Mouse (Mus musculus): ENCODE measurements around the gene Kdelc2. TPM values are rescaled to one million over a fixed set of nuclear protein-coding genes. Genes with fewer than 3 reads are reported as not detected.

Kdelc2 gene
- polyA plus RNA-seq, 1 experiment from 2014 or later: 8.7 TPM

- no peak overlapping the region for H3K4me2 ChIP-seq (replicated peaks)
- 80% methylated on average over 3 of the region's 3 CpGs for WGBS
- ATAC-seq (ENCODE audit: low FRiP score, low read depth): no peak
- no peaks in the 10 kb centered on the region for H3K27me3 ChIP-seq (replicated peaks)
- H3K9ac ChIP-seq: no peak overlapping the region
- no peak overlapping the region for H3K4me3 ChIP-seq
- H3K36me3 ChIP-seq: no peaks in the 10 kb centered on the region
- H3K9me3 ChIP-seq: no peaks in the 10 kb centered on the region
- H3K4me1 ChIP-seq: peaks cover 9% of the 10 kb centered on the region
- no peak overlapping the region for H3K27ac ChIP-seq
These were observed 25.6 kb downstream of the Kdelc2 start for GRCm38 (mm10) chr9:53409427-53409826.

DNA sequence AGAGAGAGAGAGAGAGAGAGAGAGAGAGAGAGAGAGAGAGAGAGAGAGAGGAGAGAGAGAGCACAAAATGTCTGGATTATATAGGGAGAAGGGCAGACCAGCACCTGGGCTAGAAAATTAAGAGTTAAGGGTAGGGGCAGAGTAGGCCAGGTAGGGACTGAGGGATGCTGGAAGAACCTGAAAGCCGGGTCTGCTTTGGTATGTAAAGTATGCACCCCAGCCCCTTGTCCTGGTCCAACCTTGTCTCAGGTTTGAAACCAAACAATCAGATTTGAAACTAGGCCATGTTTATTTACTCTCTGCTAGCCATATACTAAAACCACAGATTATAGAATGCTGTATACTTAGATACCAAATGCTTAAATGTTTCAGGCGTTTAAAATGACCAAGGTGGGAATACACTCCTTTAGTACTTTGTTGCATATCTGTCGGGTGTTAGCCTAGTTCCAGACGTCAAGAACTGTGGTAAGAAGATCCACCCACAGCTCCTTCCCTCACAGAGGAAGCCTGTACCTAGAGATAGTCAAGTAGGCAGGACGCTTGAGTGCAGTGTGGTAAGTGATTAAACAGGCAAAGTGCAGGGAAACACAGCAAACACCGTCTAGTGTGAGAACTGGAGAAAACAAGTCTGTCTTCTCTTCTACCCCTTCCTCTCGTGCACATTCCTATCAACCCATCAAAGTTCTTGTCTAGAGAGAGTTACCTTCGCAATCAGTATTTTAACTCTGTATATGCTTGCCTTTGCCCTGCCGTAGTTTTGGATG, 38.5 kb downstream of the Kdelc2 start:
- Histone ChIP-seq H3K4me1 (no peaks in the 10 kb centered on the region), H3K4me2 (replicated peaks) (no peak overlapping the region), H3K36me3 (no peaks in the 10 kb centered on the region), H3K9me3 (no peaks in the 10 kb centered on the region), H3K9ac (no peak overlapping the region), H3K27ac (no peak overlapping the region), H3K27me3 (replicated peaks) (no peaks in the 10 kb centered on the region), H3K4me3 (no peak overlapping the region)
- no peak for ATAC-seq (ENCODE audit: low FRiP score, low read depth)
- 77% methylated on average over 9 of the region's 9 CpGs for WGBS

GRCm38 (mm10) chr9:53426726-53427125, 42.9 kb downstream of the Kdelc2 start:
- 91% methylated on average over 3 of the region's 3 CpGs for WGBS
- H3K4me1 ChIP-seq: no peaks in the 10 kb centered on the region
- no peak overlapping the region for H3K4me3 ChIP-seq
- ATAC-seq (ENCODE audit: low FRiP score, low read depth): no peak
- no peak overlapping the region for H3K9ac ChIP-seq
- no peak overlapping the region for H3K4me2 ChIP-seq (replicated peaks)
- H3K27ac ChIP-seq: no peak overlapping the region
- no peaks in the 10 kb centered on the region for H3K9me3 ChIP-seq
- H3K27me3 ChIP-seq (replicated peaks): no peaks in the 10 kb centered on the region
- no peaks in the 10 kb centered on the region for H3K36me3 ChIP-seq

DNA sequence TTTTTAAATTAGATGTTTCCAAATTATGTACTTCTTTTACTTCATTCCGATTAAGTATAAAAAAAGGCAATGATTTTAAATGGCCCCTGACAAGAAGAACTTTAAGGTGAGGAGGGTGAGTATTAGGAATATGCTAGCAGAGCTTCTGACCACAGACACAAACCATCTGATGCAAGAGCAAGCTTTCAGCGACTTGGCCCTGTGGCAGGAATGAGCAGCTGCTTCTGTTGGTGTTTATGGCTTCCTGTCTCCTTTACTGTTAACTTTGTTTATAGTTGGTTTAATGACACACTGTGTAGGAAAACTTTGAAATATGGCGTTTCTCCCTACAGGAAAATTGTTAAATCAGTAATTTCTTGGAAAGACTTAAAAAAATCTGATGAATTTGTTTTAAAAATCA, 43.8 kb downstream of the Kdelc2 start:
- Histone ChIP-seq H3K27ac (no peak overlapping the region), H3K4me1 (no peaks in the 10 kb centered on the region)
- WGBS: 67% methylated on average over 3 of the region's 3 CpGs

GRCm38 (mm10) chr9:53435830-53436570, 52.2 kb downstream of the Kdelc2 start:
- Histone ChIP-seq H3K27ac (no peak overlapping the region), H3K36me3 (peaks cover 22% of the 10 kb centered on the region), H3K9me3 (no peaks in the 10 kb centered on the region), H3K4me3 (no peak overlapping the region), H3K4me1 (no peaks in the 10 kb centered on the region), H3K9ac (no peak overlapping the region), H3K4me2 (replicated peaks) (no peak overlapping the region), H3K27me3 (replicated peaks) (no peaks in the 10 kb centered on the region)
- 92% methylated on average over 14 of the region's 14 CpGs for WGBS
- no peak for ATAC-seq (ENCODE audit: low FRiP score, low read depth)

More for the DNA sequence above, 43.8 kb downstream of the Kdelc2 start:
- Histone ChIP-seq H3K4me3 (no peak overlapping the region), H3K36me3 (no peaks in the 10 kb centered on the region), H3K9me3 (no peaks in the 10 kb centered on the region), H3K9ac (no peak overlapping the region), H3K4me2 (replicated peaks) (no peak overlapping the region), H3K27me3 (replicated peaks) (no peaks in the 10 kb centered on the region)
- ATAC-seq (ENCODE audit: low FRiP score, low read depth): no peak

GRCm38 (mm10) chr9:53450609-53451008, 66.8 kb downstream of the Kdelc2 start:
- Histone ChIP-seq H3K4me1 (no peaks in the 10 kb centered on the region), H3K27ac (no peak overlapping the region), H3K4me2 (replicated peaks) (no peak overlapping the region), H3K27me3 (replicated peaks) (no peaks in the 10 kb centered on the region), H3K9me3 (no peaks in the 10 kb centered on the region), H3K4me3 (no peak overlapping the region), H3K9ac (no peak overlapping the region), H3K36me3 (peaks cover 40% of the 10 kb centered on the region)
- WGBS: 96% methylated on average over 1 of the region's 1 CpGs
- no peak for ATAC-seq (ENCODE audit: low FRiP score, low read depth)

Small RNA genes lying within 50 kb of the gene (microRNA-seq; reads per million reads assigned to microRNA genes)
- not detected for gene Mir130c

Other genes with a start within 250 kb of the Kdelc2 start
- gene Ddx10, start 136.0 kb upstream of the Kdelc2 start, polyA plus RNA-seq (2016; fragmentation: Nextera tagmentation; extraction: Ambion mirVana): 25.4 and 27.9 TPM in 2 replicates
- 0.19 and 0.38 TPM in 2 replicates for gene Exph5, start 82.4 kb upstream of the Kdelc2 start, polyA plus RNA-seq (2016; fragmentation: Nextera tagmentation; extraction: Ambion mirVana)
- 0.33 and 0.39 TPM in 2 replicates for gene 4930550C14Rik, start 18.3 kb downstream of the Kdelc2 start, polyA plus RNA-seq (2016; fragmentation: Nextera tagmentation; extraction: Ambion mirVana)
- 12.3 and 14.1 TPM in 2 replicates for gene Atm, start 152.7 kb downstream of the Kdelc2 start, polyA plus RNA-seq (2016; fragmentation: Nextera tagmentation; extraction: Ambion mirVana)
- gene Npat, start 153.0 kb downstream of the Kdelc2 start, polyA plus RNA-seq (2016; fragmentation: Nextera tagmentation; extraction: Ambion mirVana): 14.0 and 16.7 TPM in 2 replicates
- gene Acat1, start 226.4 kb downstream of the Kdelc2 start, polyA plus RNA-seq (2016; fragmentation: Nextera tagmentation; extraction: Ambion mirVana): 86.1 and 94.9 TPM in 2 replicates

Data from neural tube, embryonic 12.5 days (tissue).